Mouse (Mus musculus): ENCODE results near the gene Dnmt3b. TPM values are rescaled to one million over a fixed set of nuclear protein-coding genes. Genes with fewer than 3 reads are reported as not detected.
"Not testable (repeated sequence)": the region's sequence is repeated elsewhere in the genome, so short reads cannot be mapped to it uniquely, and the experiment has no call there.

Gene Dnmt3b
- polyA plus RNA-seq, 1 experiment from 2014 or later = 7.0 TPM

DNA sequence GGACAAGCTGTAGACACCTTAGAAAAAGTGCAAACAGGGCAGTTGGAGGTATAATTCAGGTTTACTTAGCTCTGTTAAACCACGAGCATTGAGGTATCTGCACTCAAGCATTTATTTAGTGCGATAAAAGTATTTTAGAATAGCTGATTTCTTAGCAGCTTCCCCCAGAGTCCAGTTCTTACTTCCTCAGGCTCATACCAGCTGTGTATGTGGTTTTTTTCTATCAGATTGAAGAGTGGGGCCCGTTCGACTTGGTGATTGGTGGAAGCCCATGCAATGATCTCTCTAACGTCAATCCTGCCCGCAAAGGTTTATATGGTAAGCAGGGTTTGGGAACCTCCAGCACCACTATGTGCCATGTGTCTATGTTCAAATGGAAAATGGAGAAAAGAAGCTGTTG is 27.7 kb downstream of the Dnmt3b start:
- no peak overlapping the region for H3K4me2 ChIP-seq (ENCODE audit: low read depth, low read length)
- peaks cover 8% of the 10 kb centered on the region for H3K36me3 ChIP-seq (ENCODE audit: control insufficient read depth, insufficient read depth, low read length)
- H3K4me3 ChIP-seq (ENCODE audit: low read depth, low read length) = no peak overlapping the region
- DNase-seq (ENCODE audit: low spot score) (no peak), ATAC-seq (ENCODE audit: low read depth) (no peak)
- no peak overlapping the region for H3K9ac ChIP-seq (ENCODE audit: low read depth, low read length)
- H3K4me1 ChIP-seq (ENCODE audit: control insufficient read depth, insufficient read depth, low read length) = no peaks in the 10 kb centered on the region
- H3K9me3 ChIP-seq (ENCODE audit: control insufficient read depth, low read length) = no peaks in the 10 kb centered on the region
- no peaks in the 10 kb centered on the region for H3K27me3 ChIP-seq (replicated peaks; ENCODE audit: control insufficient read depth, insufficient read depth, low read length)
- 92% methylated on average over 6 of the region's 6 CpGs for WGBS
- H3K27ac ChIP-seq (replicated peaks; ENCODE audit: low read depth, low read length) = no peak overlapping the region

DNA sequence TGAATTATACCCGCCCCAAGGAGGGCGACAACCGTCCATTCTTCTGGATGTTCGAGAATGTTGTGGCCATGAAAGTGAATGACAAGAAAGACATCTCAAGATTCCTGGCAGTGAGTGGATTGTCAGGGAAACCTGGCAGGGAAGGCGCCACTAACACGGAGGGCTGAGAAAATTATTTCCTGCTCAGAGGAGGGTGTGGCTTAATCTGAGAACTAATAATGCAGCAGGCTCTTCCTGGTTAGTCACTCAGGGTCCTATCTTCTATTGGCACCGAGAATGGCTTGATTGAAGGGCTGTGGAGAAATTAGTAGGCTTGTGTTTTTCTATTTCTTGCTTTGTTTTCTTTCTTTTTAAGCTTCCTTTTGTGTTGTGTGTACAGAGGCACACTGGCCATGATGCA is 28.3 kb downstream of the Dnmt3b start:
- no peaks in the 10 kb centered on the region for H3K27me3 ChIP-seq (replicated peaks; ENCODE audit: control insufficient read depth, insufficient read depth, low read length)
- peaks cover 10% of the 10 kb centered on the region for H3K36me3 ChIP-seq (ENCODE audit: control insufficient read depth, insufficient read depth, low read length)
- no peak for DNase-seq (ENCODE audit: low spot score)
- no peaks in the 10 kb centered on the region for H3K4me1 ChIP-seq (ENCODE audit: control insufficient read depth, insufficient read depth, low read length)
- WGBS = 86% methylated on average over 7 of the region's 7 CpGs
- H3K4me3 ChIP-seq (ENCODE audit: low read depth, low read length) = no peak overlapping the region
- no peak overlapping the region for H3K9ac ChIP-seq (ENCODE audit: low read depth, low read length)
- ATAC-seq (ENCODE audit: low read depth) = no peak
- no peak overlapping the region for H3K27ac ChIP-seq (replicated peaks; ENCODE audit: low read depth, low read length)
- H3K4me2 ChIP-seq (ENCODE audit: low read depth, low read length) = no peak overlapping the region
- no peaks in the 10 kb centered on the region for H3K9me3 ChIP-seq (ENCODE audit: control insufficient read depth, low read length)

DNA sequence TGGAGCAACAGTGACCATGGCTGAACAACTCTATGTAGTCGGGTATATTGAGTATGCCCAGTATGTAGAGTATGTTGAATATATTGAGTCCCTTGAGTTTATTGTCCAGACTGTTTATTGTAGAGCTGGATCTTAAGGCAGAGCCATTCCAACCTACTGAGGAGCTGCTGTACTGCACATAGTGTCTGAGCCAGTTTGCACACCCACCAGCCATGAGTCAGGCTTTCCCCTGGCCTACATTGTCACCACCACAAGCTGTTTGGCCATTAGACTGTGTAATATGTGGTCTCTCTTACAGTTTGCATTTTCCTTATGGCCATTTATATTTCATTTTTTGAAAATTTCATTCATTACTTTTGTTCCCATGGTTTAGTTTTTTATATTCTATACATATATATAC is 30.7 kb downstream of the Dnmt3b start:
- WGBS = 91% methylated on average over 1 of the region's 1 CpGs
- Histone ChIP-seq H3K27me3 (replicated peaks; ENCODE audit: control insufficient read depth, insufficient read depth, low read length) (no peaks in the 10 kb centered on the region), H3K36me3 (ENCODE audit: control insufficient read depth, insufficient read depth, low read length) (peaks cover 11% of the 10 kb centered on the region)

DNA sequence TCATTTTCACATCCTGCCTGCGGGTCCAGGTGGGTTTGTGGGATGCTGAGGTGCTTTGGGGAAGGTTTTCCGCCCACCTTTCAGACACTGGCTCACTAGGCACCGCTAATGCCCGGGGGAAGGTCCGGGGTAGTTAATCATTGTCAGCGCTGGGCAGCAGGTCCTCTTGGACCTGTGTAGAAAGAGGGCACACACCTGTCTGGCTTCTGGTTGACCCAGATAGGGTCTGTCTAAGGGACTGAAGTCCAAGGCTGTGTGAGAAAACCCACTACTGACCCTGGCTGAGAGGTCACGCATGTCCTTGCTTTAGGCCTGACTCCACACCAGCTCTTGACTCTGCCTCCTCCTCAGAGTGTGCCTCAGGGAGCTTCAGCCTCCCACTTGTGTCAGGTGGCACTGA is 44.2 kb downstream of the Dnmt3b start:
- H3K36me3 ChIP-seq (ENCODE audit: control insufficient read depth, insufficient read depth, low read length); H3K4me3 ChIP-seq (ENCODE audit: low read depth, low read length); H3K27me3 ChIP-seq (replicated peaks; ENCODE audit: control insufficient read depth, insufficient read depth, low read length); H3K4me1 ChIP-seq (ENCODE audit: control insufficient read depth, insufficient read depth, low read length); H3K9ac ChIP-seq (ENCODE audit: low read depth, low read length); DNase-seq (ENCODE audit: low spot score); H3K9me3 ChIP-seq (ENCODE audit: control insufficient read depth, low read length); ATAC-seq (ENCODE audit: low read depth); H3K27ac ChIP-seq (replicated peaks; ENCODE audit: low read depth, low read length); H3K4me2 ChIP-seq (ENCODE audit: low read depth, low read length): not testable (repeated sequence)
- WGBS = 76% methylated on average over 5 of the region's 7 CpGs

More for the DNA sequence above, 30.7 kb downstream of the Dnmt3b start:
- no peak overlapping the region for H3K9ac ChIP-seq (ENCODE audit: low read depth, low read length)
- no peak for ATAC-seq (ENCODE audit: low read depth)
- no peak overlapping the region for H3K4me2 ChIP-seq (ENCODE audit: low read depth, low read length)
- no peak for DNase-seq (ENCODE audit: low spot score)
- H3K4me3 ChIP-seq (ENCODE audit: low read depth, low read length) = no peak overlapping the region
- H3K27ac ChIP-seq (replicated peaks; ENCODE audit: low read depth, low read length) = no peak overlapping the region
- H3K9me3 ChIP-seq (ENCODE audit: control insufficient read depth, low read length) = no peaks in the 10 kb centered on the region
- no peaks in the 10 kb centered on the region for H3K4me1 ChIP-seq (ENCODE audit: control insufficient read depth, insufficient read depth, low read length)

DNA sequence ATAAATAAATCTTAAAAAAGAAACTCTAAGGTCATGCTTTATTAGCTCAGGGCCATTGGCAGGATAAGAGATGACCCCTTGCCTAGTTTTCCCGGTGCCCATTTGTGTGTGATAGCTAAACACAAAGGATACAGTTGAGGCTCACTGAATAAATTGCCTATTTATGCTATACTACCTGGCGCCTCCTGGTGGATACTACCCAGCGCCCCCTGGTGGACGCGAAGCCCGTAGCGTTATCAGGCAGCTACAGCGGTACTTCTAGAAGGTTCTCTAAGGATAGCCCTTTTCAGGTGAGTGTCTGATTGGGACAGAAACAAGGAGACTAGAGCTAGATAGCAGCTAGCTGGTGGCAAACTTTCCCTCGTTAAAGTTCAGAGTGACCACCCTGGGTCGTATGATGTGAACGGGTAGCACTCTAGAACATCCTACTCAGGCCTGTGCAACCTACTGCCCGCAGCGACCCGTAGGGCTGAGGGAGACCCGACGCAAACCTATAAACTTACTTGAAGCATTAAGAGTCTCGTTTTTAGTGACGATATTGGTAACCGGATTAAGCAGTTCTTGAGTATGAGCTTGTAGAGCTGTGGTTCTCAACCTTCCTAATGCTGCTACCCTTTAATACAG is 45.3 kb downstream of the Dnmt3b start:
- no peaks in the 10 kb centered on the region for H3K4me1 ChIP-seq (ENCODE audit: control insufficient read depth, insufficient read depth, low read length)
- H3K4me2 ChIP-seq (ENCODE audit: low read depth, low read length) = no peak overlapping the region
- DNase-seq (ENCODE audit: low spot score) = peak; percentile 13
- WGBS = 70% methylated on average over 19 of the region's 19 CpGs
- H3K27ac ChIP-seq (replicated peaks; ENCODE audit: low read depth, low read length) = no peak overlapping the region
- no peak overlapping the region for H3K9ac ChIP-seq (ENCODE audit: low read depth, low read length)
- no peak for ATAC-seq (ENCODE audit: low read depth)
- H3K4me3 ChIP-seq (ENCODE audit: low read depth, low read length) = no peak overlapping the region
- H3K27me3 ChIP-seq (replicated peaks; ENCODE audit: control insufficient read depth, insufficient read depth, low read length) = no peaks in the 10 kb centered on the region
- no peaks in the 10 kb centered on the region for H3K36me3 ChIP-seq (ENCODE audit: control insufficient read depth, insufficient read depth, low read length)
- no peaks in the 10 kb centered on the region for H3K9me3 ChIP-seq (ENCODE audit: control insufficient read depth, low read length)

DNA sequence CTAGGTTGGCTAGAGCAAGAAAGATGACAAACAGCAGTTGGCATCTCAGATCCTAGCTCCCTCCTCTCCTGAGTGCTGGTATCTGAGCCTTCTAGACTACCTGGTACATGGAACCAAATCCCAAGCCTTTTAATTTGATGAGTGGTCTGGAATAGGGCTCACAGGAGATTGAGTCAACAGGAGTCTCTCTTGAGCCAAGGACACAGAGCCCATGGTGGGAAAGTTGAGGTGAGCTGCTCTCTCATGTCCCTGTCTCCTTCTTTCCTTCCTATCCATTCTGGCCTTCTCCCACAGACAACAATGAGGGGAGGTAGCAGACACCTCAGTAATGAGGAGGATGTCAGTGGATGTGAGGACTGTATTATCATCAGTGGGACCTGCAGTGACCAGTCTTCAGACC is 47.1 kb downstream of the Dnmt3b start, which contains the start of gene Dnmt3c:
Gene Dnmt3c, plus strand, starts transcription at position 301 of the 400 bp plus-strand sequence.
- DNase-seq (ENCODE audit: low spot score) = no peak
- Histone ChIP-seq H3K27ac (replicated peaks; ENCODE audit: low read depth, low read length) (no peak within 1 kb of the TSS), H3K4me2 (ENCODE audit: low read depth, low read length) (no peak within 1 kb of the TSS), H3K4me3 (ENCODE audit: low read depth, low read length) (no peak within 1 kb of the TSS), H3K36me3 (ENCODE audit: control insufficient read depth, insufficient read depth, low read length) (no peaks in the 10 kb centered on the region), H3K9ac (ENCODE audit: low read depth, low read length) (no peak within 1 kb of the TSS), H3K9me3 (ENCODE audit: control insufficient read depth, low read length) (no peaks in the 10 kb centered on the region), H3K4me1 (ENCODE audit: control insufficient read depth, insufficient read depth, low read length) (no peaks in the 10 kb centered on the region), H3K27me3 (replicated peaks; ENCODE audit: control insufficient read depth, insufficient read depth, low read length) (no peaks in the 10 kb centered on the region)
- ATAC-seq (ENCODE audit: low read depth) = no peak

DNA sequence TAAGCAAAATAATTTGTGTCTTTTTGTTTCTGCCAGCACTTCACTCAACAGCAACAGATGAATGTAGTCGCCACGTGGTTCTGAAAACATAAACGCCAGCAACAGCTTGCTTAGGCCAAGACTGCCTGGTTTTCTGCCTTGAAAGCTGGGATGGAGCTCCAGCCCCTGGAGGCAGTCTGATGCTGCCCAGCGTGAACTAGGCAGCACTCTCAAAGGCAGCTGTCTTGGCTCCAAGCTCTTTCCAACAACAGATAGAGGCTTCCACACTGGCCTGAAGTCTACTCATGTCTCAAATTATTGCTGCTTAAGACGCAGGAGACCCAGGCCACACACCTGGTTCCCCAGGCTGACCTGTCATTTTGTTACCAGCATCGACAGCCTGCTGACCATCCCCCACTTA is 54.1 kb downstream of the Dnmt3b start:
- no peaks in the 10 kb centered on the region for H3K27me3 ChIP-seq (replicated peaks; ENCODE audit: control insufficient read depth, insufficient read depth, low read length)
- ATAC-seq (ENCODE audit: low read depth) (no peak), DNase-seq (ENCODE audit: low spot score) (no peak)
- no peaks in the 10 kb centered on the region for H3K4me1 ChIP-seq (ENCODE audit: control insufficient read depth, insufficient read depth, low read length)
- H3K9me3 ChIP-seq (ENCODE audit: control insufficient read depth, low read length) = no peaks in the 10 kb centered on the region
- no peak overlapping the region for H3K4me3 ChIP-seq (ENCODE audit: low read depth, low read length)
- no peak overlapping the region for H3K4me2 ChIP-seq (ENCODE audit: low read depth, low read length)
- no peak overlapping the region for H3K9ac ChIP-seq (ENCODE audit: low read depth, low read length)
- WGBS = 20% methylated on average over 6 of the region's 6 CpGs
- H3K27ac ChIP-seq (replicated peaks; ENCODE audit: low read depth, low read length) = no peak overlapping the region
- no peaks in the 10 kb centered on the region for H3K36me3 ChIP-seq (ENCODE audit: control insufficient read depth, insufficient read depth, low read length)

DNA sequence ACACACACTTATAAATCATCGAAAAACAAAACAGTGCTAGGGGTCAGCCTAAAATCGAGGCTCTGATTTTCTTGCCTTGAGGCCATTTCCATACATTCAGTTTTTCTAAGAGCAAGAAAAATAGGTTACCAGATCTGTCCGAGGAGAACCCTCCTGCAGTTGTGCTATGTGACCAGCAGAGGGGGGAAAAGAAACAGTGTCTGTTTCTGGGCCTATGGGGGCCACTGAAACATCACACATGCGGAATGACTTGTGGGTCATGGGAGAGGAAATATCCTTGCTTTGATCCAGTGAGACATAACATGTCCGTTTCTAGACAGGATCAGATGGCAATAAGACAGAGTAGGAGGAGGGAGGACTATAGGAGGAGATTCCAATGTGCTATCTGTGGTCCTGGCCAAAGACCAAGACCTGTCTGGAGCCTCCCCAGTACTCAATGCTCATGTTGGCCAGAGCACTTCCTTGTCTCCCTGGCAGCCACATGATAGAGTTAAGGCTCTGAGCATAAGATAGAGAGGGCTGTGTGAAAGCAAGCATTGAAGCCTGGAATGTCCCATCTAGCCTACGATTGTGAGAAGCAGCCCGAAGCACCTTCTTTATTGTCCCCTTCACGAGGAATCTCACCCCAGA is 61.6 kb downstream of the Dnmt3b start:
- Histone ChIP-seq H3K9me3 (ENCODE audit: control insufficient read depth, low read length) (no peaks in the 10 kb centered on the region), H3K4me2 (ENCODE audit: low read depth, low read length) (no peak overlapping the region), H3K27me3 (replicated peaks; ENCODE audit: control insufficient read depth, insufficient read depth, low read length) (no peaks in the 10 kb centered on the region), H3K27ac (replicated peaks; ENCODE audit: low read depth, low read length) (no peak overlapping the region), H3K4me3 (ENCODE audit: low read depth, low read length) (no peak overlapping the region), H3K4me1 (ENCODE audit: control insufficient read depth, insufficient read depth, low read length) (peaks cover 8% of the 10 kb centered on the region; the same call in 1 of the 2 replicates), H3K36me3 (ENCODE audit: control insufficient read depth, insufficient read depth, low read length) (no peaks in the 10 kb centered on the region), H3K9ac (ENCODE audit: low read depth, low read length) (no peak overlapping the region)
- ATAC-seq (ENCODE audit: low read depth) = peak; percentile 48; the same call in 1 of the 2 replicates
- DNase-seq (ENCODE audit: low spot score) = peak; percentile 61
- 47% methylated on average over 8 of the region's 8 CpGs for WGBS

DNA sequence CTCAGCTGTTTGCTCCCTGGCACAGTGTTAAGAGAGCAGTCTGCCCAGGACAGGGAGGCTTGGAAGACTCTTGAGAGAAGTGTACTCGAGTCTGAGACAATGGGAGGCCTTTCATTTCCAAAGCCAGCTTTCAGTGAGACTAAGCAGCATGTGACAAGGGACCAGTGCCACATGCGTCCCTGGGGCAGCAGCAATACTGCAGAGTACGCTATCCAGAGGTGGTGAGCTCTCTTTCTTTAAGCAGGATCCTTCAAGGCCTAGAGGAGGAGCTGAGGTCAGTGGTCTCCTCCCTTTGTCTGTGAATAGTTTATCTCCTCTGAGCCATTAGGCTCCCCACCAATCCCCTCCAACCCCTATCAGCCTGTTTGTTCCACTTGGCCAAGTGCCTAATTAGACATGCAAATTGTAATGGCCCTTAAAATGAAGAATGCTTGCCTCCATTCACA is 63.4 kb downstream of the Dnmt3b start:
- no peaks in the 10 kb centered on the region for H3K36me3 ChIP-seq (ENCODE audit: control insufficient read depth, insufficient read depth, low read length)
- no peak overlapping the region for H3K4me3 ChIP-seq (ENCODE audit: low read depth, low read length)
- 31% methylated on average over 3 of the region's 3 CpGs for WGBS
- peak overlapping the region; percentile 39 for H3K27ac ChIP-seq (replicated peaks; ENCODE audit: low read depth, low read length)
- no peaks in the 10 kb centered on the region for H3K27me3 ChIP-seq (replicated peaks; ENCODE audit: control insufficient read depth, insufficient read depth, low read length)
- ATAC-seq (ENCODE audit: low read depth) (peak; percentile 38; the same call in 1 of the 2 replicates), DNase-seq (ENCODE audit: low spot score) (peak; percentile 17)
- H3K4me2 ChIP-seq (ENCODE audit: low read depth, low read length) = no peak overlapping the region
- H3K9ac ChIP-seq (ENCODE audit: low read depth, low read length) = no peak overlapping the region
- peaks cover 8% of the 10 kb centered on the region; the same call in 1 of the 2 replicates for H3K4me1 ChIP-seq (ENCODE audit: control insufficient read depth, insufficient read depth, low read length)
- H3K9me3 ChIP-seq (ENCODE audit: control insufficient read depth, low read length) = no peaks in the 10 kb centered on the region
